In genomic region chr3:30468068-30468835, GRCm38 (mm10) we compare ENCODE assay signal across 13 mouse cellular contexts.
"Had no signal": no experiment of that assay in that cellular context is flagged by ENCODE, and none has a peak within 500 bp of the region (broad histone marks: within the 10 kb centered on the region; RNA-seq: fewer than 3 reads in every experiment).

No protein-coding gene starts in this region.

- H3K36me3 ChIP-seq: liver, embryonic 15.5 days; midbrain, embryonic 10.5 days; neural tube, embryonic 15.5 days had no signal

- H3K9me3 ChIP-seq: liver, embryonic 15.5 days; midbrain, embryonic 10.5 days; neural tube, embryonic 15.5 days had no signal

- DNase-seq: kidney, adult 18-20 months; kidney, postnatal 10 days; kidney, postnatal 4 days; left cerebral cortex, postnatal 4 days; midbrain, embryonic 14.5 days; thymus, adult 18-20 months; thymus, postnatal 14 days had no signal

- H3K9ac ChIP-seq: liver, embryonic 15.5 days; neural tube, embryonic 15.5 days had no signal

- H3K4me2 ChIP-seq: liver, embryonic 11.5 days; liver, embryonic 15.5 days; neural tube, embryonic 15.5 days had no signal

- H3K4me3 ChIP-seq: layer of hippocampus, adult 2 months; liver, embryonic 15.5 days; midbrain, embryonic 10.5 days; myocyte; neural tube, embryonic 15.5 days had no signal

- H3K27me3 ChIP-seq: liver, embryonic 15.5 days had no signal

- H3K27ac ChIP-seq: layer of hippocampus, adult 2 months; liver, embryonic 15.5 days; midbrain, embryonic 10.5 days; neural tube, embryonic 15.5 days had no signal

- H3K4me1 ChIP-seq: liver, embryonic 15.5 days; neural tube, embryonic 15.5 days had no signal
